Mouse (Mus musculus) embryonic facial prominence, embryonic 13.5 days (tissue): ENCODE measurements at regions not wholly inside any gene's neighbourhood (a gene's known extent, or its start where the extent isn't known, plus 50 kb on each side); places are given as distances from the start of the nearest gene placed in this dataset.

Experiments
- ATAC-seq: fragments of 200-750 bp; cut with Nextera tagmentation; 2 replicates; pipeline ENCODE4 v1.8.0; 2017; ENCODE audit warnings: low read depth; ENCODE audit not compliant: insufficient number of reproducible peaks, insufficient read depth, low FRiP score, low TSS enrichment
- H3K27ac ChIP-seq: fragments of 300-500 bp; sonication (generic); 2 replicates; pipeline ENCODE4 v1.5.1; 2015; ENCODE audit warnings: moderate library complexity, mild to moderate bottlenecking, inconsistent platforms
- H3K27me3 ChIP-seq: fragments of 300-500 bp; sonication (generic); 2 replicates; pipeline ENCODE4 v1.6.1; 2015; ENCODE audit warnings: mild to moderate bottlenecking, inconsistent platforms
- H3K36me3 ChIP-seq: fragments of 300-500 bp; sonication (generic); 2 replicates; pipeline ENCODE4 v1.6.1; 2015; ENCODE audit warnings: mild to moderate bottlenecking, inconsistent platforms
- H3K4me1 ChIP-seq: fragments of 300-500 bp; sonication (generic); 2 replicates; pipeline ENCODE4 v1.6.1; 2015; ENCODE audit warnings: inconsistent platforms
- H3K4me2 ChIP-seq: fragments of 300-500 bp; sonication (generic); 2 replicates; pipeline ENCODE4 v1.6.1; 2015; ENCODE audit warnings: moderate library complexity, mild to moderate bottlenecking, inconsistent platforms
- H3K4me3 ChIP-seq: fragments of 300-500 bp; sonication (generic); 2 replicates; pipeline ENCODE4 v1.5.1; 2015; ENCODE audit warnings: mild to moderate bottlenecking, inconsistent platforms
- H3K9ac ChIP-seq: fragments of 300-500 bp; sonication (generic); 2 replicates; pipeline ENCODE4 v1.6.1; 2015; ENCODE audit warnings: mild to moderate bottlenecking, inconsistent platforms
- H3K9me3 ChIP-seq: fragments of 300-500 bp; sonication (generic); 2 replicates; pipeline ENCODE4 v1.6.1; 2016; ENCODE audit warnings: inconsistent platforms
- WGBS: fragments of 180-500 bp; shearing (Covaris S2); methylation state at CpG from one replicate; pipeline ENCODE4 v1.1.7; 2015; ENCODE audit warnings: mixed read lengths; 5-methylcytosine and 5-hydroxymethylcytosine counted together

DNA sequence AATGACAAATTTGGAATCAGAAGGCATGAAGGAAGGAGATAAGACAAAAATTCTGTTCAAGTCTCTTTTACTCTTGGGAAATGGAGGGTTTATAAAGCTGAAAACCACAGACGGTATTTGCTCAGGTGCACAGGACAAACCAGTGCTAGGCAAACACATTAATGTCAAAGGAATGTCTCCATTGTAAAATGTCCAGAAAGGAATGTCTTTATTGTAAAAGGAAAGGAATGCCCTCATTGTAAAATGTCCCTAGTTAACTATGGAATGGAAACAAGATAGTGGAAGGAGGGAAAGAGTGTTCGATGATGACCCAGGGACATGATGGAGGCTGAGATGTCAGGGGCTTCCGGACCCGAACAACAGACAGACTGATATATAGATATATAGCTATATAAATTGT lies 454.9 kb upstream of the Ube2e3 start:
- no peak for ATAC-seq
- H3K9me3 ChIP-seq, result no peaks in the 10 kb centered on the region
- H3K9ac ChIP-seq, result no peak overlapping the region
- no peaks in the 10 kb centered on the region for H3K4me1 ChIP-seq
- no peaks in the 10 kb centered on the region for H3K36me3 ChIP-seq
- no peak overlapping the region for H3K4me3 ChIP-seq
- H3K4me2 ChIP-seq, result no peak overlapping the region
- no peaks in the 10 kb centered on the region for H3K27me3 ChIP-seq
- no peak overlapping the region for H3K27ac ChIP-seq
- WGBS, result 86% methylated on average over 4 of the region's 4 CpGs

GRCm38 (mm10) chr2:78403890-78404289 lies 457.7 kb upstream of the Cwc22 start:
- H3K4me3 ChIP-seq, result no peak overlapping the region
- 78% methylated on average over 3 of the region's 3 CpGs for WGBS
- H3K27ac ChIP-seq, result no peak overlapping the region
- no peaks in the 10 kb centered on the region for H3K36me3 ChIP-seq
- no peaks in the 10 kb centered on the region for H3K27me3 ChIP-seq
- no peak for ATAC-seq
- no peaks in the 10 kb centered on the region for H3K9me3 ChIP-seq
- H3K4me1 ChIP-seq, result no peaks in the 10 kb centered on the region
- H3K9ac ChIP-seq, result no peak overlapping the region
- H3K4me2 ChIP-seq, result no peak overlapping the region

DNA sequence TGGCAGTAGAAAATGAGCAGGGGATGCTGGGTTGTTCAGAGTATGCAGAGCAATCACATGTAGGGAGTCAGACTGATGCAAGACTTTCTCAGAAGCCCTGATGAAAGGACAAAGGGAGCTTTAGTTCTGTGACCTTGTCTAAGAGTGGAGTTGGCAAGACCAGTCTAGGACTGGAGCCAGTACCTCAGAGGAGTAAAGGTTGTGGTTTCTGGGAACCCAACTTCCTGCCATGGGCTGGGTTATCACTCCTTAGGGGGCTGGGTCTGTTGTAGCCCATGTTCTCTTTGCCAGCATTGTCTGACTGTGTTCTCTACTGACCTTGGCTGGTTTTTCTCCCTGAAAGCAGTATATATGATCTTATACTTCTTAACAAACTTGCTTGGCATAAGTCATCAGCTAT lies 453.1 kb upstream of the Cwc22 start:
- H3K27me3 ChIP-seq, result no peaks in the 10 kb centered on the region
- no peak for ATAC-seq
- no peaks in the 10 kb centered on the region for H3K4me1 ChIP-seq
- H3K9ac ChIP-seq, result no peak overlapping the region
- H3K27ac ChIP-seq, result no peak overlapping the region
- no peaks in the 10 kb centered on the region for H3K9me3 ChIP-seq
- no peaks in the 10 kb centered on the region for H3K36me3 ChIP-seq
- no peak overlapping the region for H3K4me3 ChIP-seq
- no peak overlapping the region for H3K4me2 ChIP-seq

DNA sequence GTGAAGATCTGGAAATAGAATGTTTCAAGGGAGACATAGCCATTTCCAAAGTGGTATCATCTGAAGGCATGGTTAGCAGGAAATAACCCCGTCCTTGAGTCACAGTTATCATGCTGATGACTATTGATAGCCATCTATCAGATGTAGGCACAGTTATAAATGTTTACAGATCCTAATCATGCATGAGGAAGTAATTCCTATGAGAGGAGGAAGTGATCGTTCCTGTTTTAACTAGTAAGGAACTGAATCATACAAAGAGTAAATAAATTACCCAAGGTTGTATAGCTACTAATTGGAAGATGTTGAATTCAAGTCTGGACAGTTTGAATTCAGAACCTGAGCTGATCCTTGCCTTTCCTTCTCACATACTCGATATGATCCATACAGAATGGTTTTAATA lies 450.7 kb upstream of the Cwc22 start:
- Histone ChIP-seq H3K36me3 (no peaks in the 10 kb centered on the region), H3K9ac (no peak overlapping the region), H3K27ac (no peak overlapping the region), H3K9me3 (no peaks in the 10 kb centered on the region), H3K4me2 (no peak overlapping the region), H3K4me3 (no peak overlapping the region), H3K27me3 (no peaks in the 10 kb centered on the region), H3K4me1 (no peaks in the 10 kb centered on the region)
- ATAC-seq, result no peak
- WGBS, result 67% methylated on average over 3 of the region's 3 CpGs

GRCm38 (mm10) chr2:78393090-78393489 lies 446.9 kb upstream of the Cwc22 start:
- H3K4me3 ChIP-seq, result no peak overlapping the region
- no peaks in the 10 kb centered on the region for H3K36me3 ChIP-seq
- no peaks in the 10 kb centered on the region for H3K4me1 ChIP-seq
- H3K27ac ChIP-seq, result no peak overlapping the region
- H3K4me2 ChIP-seq, result no peak overlapping the region
- no peaks in the 10 kb centered on the region for H3K27me3 ChIP-seq
- H3K9me3 ChIP-seq, result no peaks in the 10 kb centered on the region
- no peak for ATAC-seq
- no peak overlapping the region for H3K9ac ChIP-seq
- WGBS, result 59% methylated on average over 4 of the region's 4 CpGs

DNA sequence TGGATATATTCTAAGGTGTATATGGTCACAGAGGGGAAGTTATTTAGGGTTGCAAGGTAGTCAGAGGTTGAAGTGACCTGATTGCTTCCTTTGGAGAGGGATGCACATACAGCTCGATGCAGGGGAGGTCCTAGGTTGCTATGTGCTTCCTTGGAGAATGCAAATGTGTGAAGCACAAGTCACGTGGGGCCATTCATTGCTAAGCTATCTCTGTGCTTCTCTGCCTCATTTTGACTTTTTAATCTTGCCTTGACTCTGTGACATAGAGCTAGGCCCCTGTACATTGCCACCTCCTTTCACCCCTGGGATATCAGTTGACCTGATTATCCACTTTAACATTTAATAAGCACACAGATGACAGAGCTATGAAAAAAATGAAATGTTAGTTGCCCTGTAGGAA lies 446.2 kb upstream of the Cwc22 start:
- 76% methylated on average over 2 of the region's 2 CpGs for WGBS
- ATAC-seq, result no peak
- H3K4me3 ChIP-seq, result no peak overlapping the region
- no peak overlapping the region for H3K9ac ChIP-seq
- H3K27ac ChIP-seq, result no peak overlapping the region
- no peak overlapping the region for H3K4me2 ChIP-seq
- H3K27me3 ChIP-seq, result no peaks in the 10 kb centered on the region
- H3K4me1 ChIP-seq, result no peaks in the 10 kb centered on the region
- H3K9me3 ChIP-seq, result no peaks in the 10 kb centered on the region
- no peaks in the 10 kb centered on the region for H3K36me3 ChIP-seq

GRCm38 (mm10) chr2:78388001-78388400 lies 441.8 kb upstream of the Cwc22 start:
- Histone ChIP-seq H3K4me2 (no peak overlapping the region), H3K27me3 (0 out of 2 replicates have a peak, but pooled peaks cover 3% of the 10 kb centered on the region), H3K4me1 (no peaks in the 10 kb centered on the region), H3K4me3 (no peak overlapping the region), H3K9me3 (no peaks in the 10 kb centered on the region), H3K36me3 (no peaks in the 10 kb centered on the region), H3K9ac (no peak overlapping the region), H3K27ac (no peak overlapping the region)
- no peak for ATAC-seq
- 72% methylated on average over 4 of the region's 4 CpGs for WGBS

DNA sequence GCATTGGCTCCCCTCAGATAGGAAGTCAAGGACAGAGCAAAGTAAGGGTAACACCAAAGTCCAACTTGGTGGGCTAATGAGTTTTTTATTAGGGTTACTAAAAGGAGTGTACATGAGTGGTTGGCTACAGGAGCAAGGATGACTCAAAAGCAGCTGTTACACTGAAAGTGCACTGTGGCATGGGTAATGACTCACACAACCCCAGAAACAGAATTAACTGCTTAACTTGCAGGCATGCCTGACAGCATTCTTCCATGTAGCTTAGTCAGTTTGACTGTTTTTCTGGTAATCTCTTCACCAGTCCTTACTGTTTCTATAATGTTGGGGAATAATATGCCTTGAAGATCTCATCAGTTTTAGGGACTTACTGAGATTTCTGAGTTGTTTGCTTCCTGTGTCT lies 435.1 kb upstream of the Cwc22 start:
- H3K4me2 ChIP-seq, result no peak overlapping the region
- H3K27ac ChIP-seq, result no peak overlapping the region
- no peak overlapping the region for H3K9ac ChIP-seq
- H3K4me1 ChIP-seq, result no peaks in the 10 kb centered on the region
- H3K9me3 ChIP-seq, result no peaks in the 10 kb centered on the region
- H3K36me3 ChIP-seq, result no peaks in the 10 kb centered on the region
- no peak for ATAC-seq
- 0 out of 2 replicates have a peak, but pooled peaks cover 3% of the 10 kb centered on the region for H3K27me3 ChIP-seq
- no peak overlapping the region for H3K4me3 ChIP-seq

GRCm38 (mm10) chr2:78331736-78332475 lies 385.7 kb upstream of the Cwc22 start:
- WGBS, result 78% methylated on average over 5 of the region's 5 CpGs
- no peak for ATAC-seq
- no peak overlapping the region for H3K4me2 ChIP-seq
- no peaks in the 10 kb centered on the region for H3K27me3 ChIP-seq
- no peak overlapping the region for H3K27ac ChIP-seq
- H3K36me3 ChIP-seq, result no peaks in the 10 kb centered on the region
- no peak overlapping the region for H3K4me3 ChIP-seq
- no peak overlapping the region for H3K9ac ChIP-seq
- no peaks in the 10 kb centered on the region for H3K9me3 ChIP-seq
- no peaks in the 10 kb centered on the region for H3K4me1 ChIP-seq

GRCm38 (mm10) chr2:78326091-78326490 lies 379.9 kb upstream of the Cwc22 start:
- ATAC-seq, result no peak
- Histone ChIP-seq H3K4me2 (no peak overlapping the region), H3K27ac (no peak overlapping the region), H3K4me3 (no peak overlapping the region), H3K9ac (no peak overlapping the region), H3K4me1 (no peaks in the 10 kb centered on the region), H3K27me3 (no peaks in the 10 kb centered on the region), H3K36me3 (no peaks in the 10 kb centered on the region), H3K9me3 (no peaks in the 10 kb centered on the region)
- 75% methylated on average over 2 of the region's 2 CpGs for WGBS

- ATAC-seq, result no peak
- no peak overlapping the region for H3K27ac ChIP-seq
- no peaks in the 10 kb centered on the region for H3K4me1 ChIP-seq
- WGBS, result 65% methylated on average over 3 of the region's 3 CpGs
- no peak overlapping the region for H3K9ac ChIP-seq
- no peak overlapping the region for H3K4me2 ChIP-seq
- no peaks in the 10 kb centered on the region for H3K27me3 ChIP-seq
- no peak overlapping the region for H3K4me3 ChIP-seq
- H3K9me3 ChIP-seq, result no peaks in the 10 kb centered on the region
- no peaks in the 10 kb centered on the region for H3K36me3 ChIP-seq
These were observed 376.2 kb upstream of the Cwc22 start for GRCm38 (mm10) chr2:78322216-78322965.

DNA sequence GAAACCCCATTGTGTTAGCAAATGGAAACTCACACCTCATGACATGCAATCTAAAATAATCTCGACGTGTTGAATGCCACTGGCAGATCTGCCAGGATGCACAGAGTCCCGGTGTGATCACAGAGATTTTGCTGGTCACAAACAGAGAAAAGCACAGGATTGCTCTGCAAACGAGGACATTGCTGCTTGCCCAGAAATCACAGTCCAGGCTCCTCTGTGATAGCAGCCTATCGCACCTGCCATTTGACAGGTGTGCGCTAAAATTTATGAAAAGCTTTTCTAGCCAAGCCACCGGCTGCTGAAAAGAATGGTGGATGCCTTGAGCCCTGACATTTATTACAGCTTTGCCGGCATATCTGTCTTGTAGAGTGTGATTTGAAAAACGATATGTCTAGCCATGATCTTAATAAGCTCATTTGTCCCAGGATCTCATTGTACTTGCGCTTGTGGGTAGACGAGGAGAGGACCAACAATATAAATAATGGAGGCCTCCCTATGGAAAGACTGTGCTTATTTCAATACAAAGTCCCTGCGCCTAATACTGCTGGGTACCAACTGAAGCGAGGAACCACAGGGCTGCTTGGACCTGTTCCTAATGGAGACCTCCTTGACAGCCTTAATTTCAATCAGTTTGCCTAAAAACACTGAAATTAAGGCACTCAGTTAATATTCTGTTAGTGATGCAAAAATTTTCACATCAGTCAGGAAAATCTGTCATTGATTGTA lies 365.8 kb upstream of the Cwc22 start:
- no peak overlapping the region for H3K27ac ChIP-seq
- peaks cover 5% of the 10 kb centered on the region; the same call in 1 of the 2 replicates for H3K27me3 ChIP-seq
- H3K36me3 ChIP-seq, result no peaks in the 10 kb centered on the region
- H3K9me3 ChIP-seq, result no peaks in the 10 kb centered on the region
- ATAC-seq, result no peak
- no peaks in the 10 kb centered on the region for H3K4me1 ChIP-seq
- no peak overlapping the region for H3K4me2 ChIP-seq
- no peak overlapping the region for H3K9ac ChIP-seq
- WGBS, result 75% methylated on average over 13 of the region's 13 CpGs
- H3K4me3 ChIP-seq, result no peak overlapping the region
